Mouse (Mus musculus) B cell, adult 2 months (primary cell): Measurements from ENCODE around the gene Aire.

Experiments used
- DNase-seq, 2 experiments: peaks; one replicate each; pipeline ENCODE4 v3.0.0; 2022

The Aire gene

DNA sequence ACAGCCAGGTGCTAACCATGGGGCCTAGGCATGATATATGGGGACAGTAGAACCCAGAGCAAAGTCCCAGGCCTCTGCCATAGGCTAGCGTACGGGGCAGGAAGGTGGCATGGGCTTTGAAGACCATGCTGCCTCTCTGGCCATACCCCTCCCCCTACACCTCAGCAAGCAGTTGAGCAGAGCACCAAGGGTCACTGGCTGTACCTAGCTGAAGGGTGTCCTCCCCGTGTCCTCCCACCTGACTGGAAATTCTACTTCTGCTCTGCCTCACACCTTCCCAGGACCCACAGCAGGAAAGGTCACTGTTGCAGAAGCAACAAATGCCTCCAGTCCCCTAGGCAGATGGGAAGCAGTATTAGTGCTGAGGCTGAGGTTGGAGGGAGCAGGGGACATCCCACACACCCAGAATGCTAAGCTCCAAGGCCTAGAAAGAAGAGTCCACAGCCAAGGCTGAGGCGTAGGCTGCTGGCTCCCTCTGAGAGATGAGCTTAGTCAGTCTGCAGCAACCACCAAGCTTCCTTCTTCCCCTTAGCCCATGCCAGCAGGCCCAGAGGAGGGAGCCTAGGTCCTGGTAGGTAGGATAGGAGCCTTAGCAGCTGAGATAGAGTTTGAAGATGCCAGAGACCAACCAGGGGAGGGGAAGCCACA lies 37.5 kb downstream of the Aire start:
- DNase-seq: no peak

DNA sequence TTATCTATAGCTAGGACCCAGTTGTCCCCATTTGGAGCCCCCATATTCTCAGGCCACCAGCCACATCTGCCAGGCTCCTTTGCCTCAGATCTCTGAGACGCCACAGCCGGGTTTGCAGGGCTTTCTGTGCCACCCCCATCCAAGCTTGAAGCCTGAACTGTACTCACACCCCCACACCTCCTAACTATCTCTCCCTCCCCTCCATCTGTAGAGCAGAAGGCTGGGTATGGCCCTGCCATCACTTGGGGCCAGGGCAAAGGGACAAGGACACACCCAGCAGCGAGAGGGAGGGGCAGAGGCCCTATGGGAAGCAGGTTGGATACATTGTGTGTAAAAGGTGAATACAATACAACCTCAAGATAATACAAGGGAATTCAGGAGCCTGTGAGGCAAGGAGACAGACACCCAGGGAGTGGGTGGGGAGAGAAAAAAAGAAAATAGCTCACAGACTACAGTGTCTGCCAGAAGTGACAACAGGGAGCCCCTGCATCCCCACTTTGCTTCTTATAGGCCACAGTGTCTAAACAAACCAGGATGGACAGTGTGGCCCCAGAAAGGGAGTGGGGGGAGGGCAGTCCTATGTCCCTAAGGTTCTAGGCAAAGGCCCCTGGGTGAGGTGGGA lies 38.8 kb downstream of the Aire start:
- DNase-seq: no peak

DNA sequence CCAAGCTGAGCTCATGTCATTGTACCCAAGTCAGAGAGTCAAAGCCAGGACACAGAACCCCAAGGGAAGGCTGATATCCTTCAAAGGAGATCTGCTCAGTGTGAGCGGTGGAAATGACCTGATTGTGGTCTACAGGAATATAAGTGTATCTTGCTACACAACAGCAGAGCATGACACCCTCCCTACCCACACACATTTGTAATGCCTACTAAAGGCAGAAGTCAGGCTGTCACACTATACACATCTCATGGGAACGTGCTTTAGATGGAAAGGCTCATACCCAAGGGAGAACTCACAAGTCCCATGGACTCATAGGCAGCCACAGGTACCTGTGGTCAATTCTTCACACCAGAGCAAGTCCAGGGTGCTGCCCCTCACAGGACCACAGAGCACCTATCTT lies 41.1 kb downstream of the Aire start:
- no peak for DNase-seq

DNA sequence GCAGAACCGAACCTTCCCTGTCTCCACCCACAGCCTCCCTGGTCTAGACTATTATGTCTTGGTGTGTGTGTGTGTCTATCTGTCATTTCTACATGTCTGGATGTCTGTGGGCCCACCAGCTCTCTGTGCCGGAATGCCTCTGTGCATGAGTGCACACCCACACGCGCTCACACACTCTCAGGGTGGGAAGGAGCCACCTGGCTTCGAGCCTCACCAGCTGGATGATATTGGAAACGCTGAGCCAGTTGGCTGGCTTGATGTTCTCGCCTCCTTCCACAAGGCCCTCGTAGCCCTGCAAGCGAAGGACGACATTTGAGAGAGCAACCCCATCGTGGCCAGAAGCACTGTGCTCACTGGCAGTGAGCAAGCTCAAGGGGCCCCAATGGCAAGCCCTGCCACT lies 41.6 kb downstream of the Aire start:
- no peak for DNase-seq

DNA sequence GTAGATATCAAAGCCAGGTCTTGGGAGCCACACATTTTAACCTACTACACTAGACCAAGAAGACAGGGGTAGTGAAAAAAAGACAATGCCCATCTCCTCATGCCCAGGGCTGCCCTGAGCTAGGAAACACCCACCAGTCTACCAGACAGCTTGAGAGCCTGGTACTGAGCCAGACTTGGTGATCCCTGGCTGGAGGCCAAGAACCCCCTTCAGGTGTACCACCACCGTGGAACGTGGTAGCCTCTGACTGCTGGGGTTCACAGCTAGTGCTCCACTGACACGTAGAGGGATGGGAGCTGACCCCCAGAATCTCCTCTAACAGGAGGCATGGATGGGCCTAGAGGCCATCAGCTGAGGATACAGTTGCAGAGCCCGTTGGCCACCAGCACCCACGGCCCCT lies 43.2 kb downstream of the Aire start:
- DNase-seq: no peak

DNA sequence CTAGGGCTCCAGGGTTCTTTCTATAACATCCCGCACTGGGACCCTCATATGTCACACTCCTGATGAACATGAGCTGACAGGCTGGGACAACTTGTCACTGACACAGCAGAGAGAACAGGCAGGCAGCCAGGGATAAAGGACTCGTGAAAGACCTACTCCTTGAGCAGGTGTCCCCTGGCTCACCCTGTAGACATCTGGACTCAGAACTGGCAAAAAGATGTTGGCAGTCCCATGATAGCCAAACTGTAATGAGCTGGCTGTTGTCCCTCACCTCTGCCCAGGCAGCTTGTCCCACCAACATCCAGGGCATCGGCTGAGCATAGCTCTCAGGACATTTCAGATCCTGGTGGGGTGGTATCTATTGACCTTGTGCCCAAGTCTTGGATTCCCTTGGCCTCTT lies 47.8 kb downstream of the Aire start:
- no peak for DNase-seq

DNA sequence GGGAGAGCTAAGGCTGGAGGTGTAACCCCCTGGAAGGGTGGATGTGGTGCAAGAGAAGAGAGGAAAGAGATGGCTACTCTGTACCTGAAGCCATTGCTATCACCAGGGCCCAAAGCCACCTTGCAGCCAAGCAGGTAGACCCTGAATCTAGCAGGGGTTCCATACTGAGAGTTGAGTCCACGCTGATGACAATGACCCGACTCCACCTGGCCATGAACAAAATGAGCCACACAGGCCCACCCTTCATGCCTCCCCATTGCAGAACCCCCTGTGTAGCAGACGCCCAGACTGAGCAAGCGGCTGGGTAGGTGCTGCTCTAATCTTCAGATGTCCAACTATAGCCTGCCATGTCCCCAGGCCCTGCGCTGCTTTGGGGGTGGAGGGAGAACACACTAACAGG lies 57.6 kb downstream of the Aire start:
- no peak for DNase-seq

DNA sequence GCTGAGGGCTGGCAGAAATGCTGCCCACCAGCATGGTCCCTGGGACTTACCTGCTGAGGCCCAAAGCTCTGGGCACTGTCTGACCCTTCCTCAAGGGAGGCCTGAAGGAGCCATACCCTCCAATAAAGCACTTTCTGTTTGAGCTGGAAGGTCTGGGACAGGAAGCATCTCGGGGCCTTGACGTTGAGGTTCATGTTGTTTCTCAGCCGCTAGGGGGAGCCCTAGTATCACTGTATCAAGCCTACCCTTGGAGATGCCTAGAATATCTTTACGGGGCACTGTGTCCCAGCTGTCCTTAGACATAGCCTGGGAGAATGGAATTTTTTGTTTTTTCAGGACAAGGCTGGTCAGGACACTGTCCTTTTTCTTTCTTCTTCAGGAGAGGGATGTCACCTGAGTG lies 58.8 kb downstream of the Aire start:
- DNase-seq: peak; percentile 85 to 86
